Mouse (Mus musculus) heart, embryonic 12.5 days (tissue): Measurements from ENCODE around the gene Pla2r1. TPM values are rescaled to one million over a fixed set of nuclear protein-coding genes. Genes with fewer than 3 reads are reported as not detected.

Experiments
- ATAC-seq: fragments of 200-750 bp; cut with Nextera tagmentation; 2 replicates; pipeline ENCODE4 v1.8.0; 2017; ENCODE audit warnings: moderate TSS enrichment, moderate library complexity; ENCODE audit not compliant: insufficient number of reproducible peaks, low FRiP score
- H3K27ac ChIP-seq: fragments of 300-500 bp; sonication (generic); 2 replicates; pipeline ENCODE4 v1.5.1; 2016; ENCODE audit warnings: mild to moderate bottlenecking, moderate library complexity; ENCODE audit not compliant: poor library complexity, severe bottlenecking
- H3K27me3 ChIP-seq: fragments of 300-500 bp; sonication (generic); replicated peaks from 2 replicates; pipeline ENCODE4 v1.6.1; 2016; ENCODE audit warnings: mild to moderate bottlenecking, moderate library complexity
- H3K36me3 ChIP-seq: fragments of 300-500 bp; sonication (generic); 2 replicates; pipeline ENCODE4 v1.6.1; 2016; ENCODE audit warnings: mild to moderate bottlenecking, moderate library complexity
- H3K4me1 ChIP-seq: fragments of 300-500 bp; sonication (generic); replicated peaks from 2 replicates; pipeline ENCODE4 v1.6.1; 2016; ENCODE audit warnings: mild to moderate bottlenecking
- H3K4me2 ChIP-seq: fragments of 300-500 bp; sonication (generic); 2 replicates; pipeline ENCODE4 v1.6.1; 2016; ENCODE audit warnings: mild to moderate bottlenecking, moderate library complexity
- H3K4me3 ChIP-seq: fragments of 300-500 bp; sonication (generic); 2 replicates; pipeline ENCODE4 v1.5.1; 2016; ENCODE audit warnings: mild to moderate bottlenecking
- H3K9ac ChIP-seq: fragments of 300-500 bp; sonication (generic); 2 replicates; pipeline ENCODE4 v1.6.1; 2016; ENCODE audit warnings: mild to moderate bottlenecking, moderate library complexity
- H3K9me3 ChIP-seq: fragments of 300-500 bp; sonication (generic); replicated peaks from 2 replicates; pipeline ENCODE4 v1.6.1; 2016; ENCODE audit warnings: mild to moderate bottlenecking, moderate library complexity
- WGBS: fragments of 180-500 bp; shearing (Covaris S2); methylation state at CpG from one replicate; pipeline ENCODE4 v1.1.7; 2016; 5-methylcytosine and 5-hydroxymethylcytosine counted together
- polyA plus RNA-seq: library from polyadenylated mRNA; unstranded; fragments of >200 nt; fragmentation: Nextera tagmentation; extraction: Ambion mirVana; gene quantifications from 2 replicates; pipeline ENCODE4 v1.2.1, GENCODE M21; 2016

The Pla2r1 gene
- polyA plus RNA-seq, 1 experiment from 2014 or later: 2.5 TPM

DNA sequence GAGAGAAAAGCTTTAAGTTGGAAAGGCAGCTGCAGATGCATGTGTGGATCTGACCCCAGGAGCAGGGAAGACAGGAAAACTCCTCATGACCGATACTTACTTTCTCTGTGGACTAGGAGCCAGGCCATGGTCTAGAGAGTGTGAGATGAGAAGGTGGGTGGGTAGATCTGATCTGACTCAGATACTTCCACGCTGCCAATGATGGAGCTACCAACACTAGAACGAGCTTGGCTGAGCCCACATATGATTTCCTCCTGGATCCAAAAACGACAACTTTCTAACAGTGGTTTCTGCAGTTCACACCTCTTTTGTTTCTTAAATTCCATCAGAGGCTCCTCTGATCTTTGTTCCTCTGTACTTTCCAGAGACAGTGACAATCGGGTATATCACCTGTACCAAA lies 151.4 kb downstream of the Pla2r1 start:
- H3K27me3 ChIP-seq: no peaks in the 10 kb centered on the region
- WGBS: 59% methylated on average over 5 of the region's 5 CpGs
- no peaks in the 10 kb centered on the region for H3K4me1 ChIP-seq
- ATAC-seq: no peak
- H3K27ac ChIP-seq: no peak overlapping the region
- H3K9me3 ChIP-seq: no peaks in the 10 kb centered on the region; the same call in 1 of the 2 replicates
- no peaks in the 10 kb centered on the region for H3K36me3 ChIP-seq
- no peak overlapping the region for H3K9ac ChIP-seq
- H3K4me2 ChIP-seq: no peak overlapping the region
- H3K4me3 ChIP-seq: no peak overlapping the region

GRCm38 (mm10) chr2:60393786-60394185 lies 159.3 kb downstream of the Pla2r1 start:
- H3K9me3 ChIP-seq: no peaks in the 10 kb centered on the region; the same call in 1 of the 2 replicates
- 63% methylated on average over 6 of the region's 6 CpGs for WGBS
- H3K27ac ChIP-seq: no peak overlapping the region
- H3K9ac ChIP-seq: no peak overlapping the region
- peaks cover 5% of the 10 kb centered on the region for H3K4me1 ChIP-seq
- H3K4me2 ChIP-seq: no peak overlapping the region
- ATAC-seq: no peak
- no peaks in the 10 kb centered on the region for H3K36me3 ChIP-seq
- H3K4me3 ChIP-seq: no peak overlapping the region
- H3K27me3 ChIP-seq: no peaks in the 10 kb centered on the region

GRCm38 (mm10) chr2:60392286-60392685 lies 160.8 kb downstream of the Pla2r1 start:
- Histone ChIP-seq H3K4me3 (no peak overlapping the region), H3K9me3 (no peaks in the 10 kb centered on the region), H3K27ac (no peak overlapping the region), H3K36me3 (no peaks in the 10 kb centered on the region), H3K4me1 (peaks cover 5% of the 10 kb centered on the region), H3K27me3 (no peaks in the 10 kb centered on the region), H3K4me2 (no peak overlapping the region), H3K9ac (no peak overlapping the region)
- ATAC-seq: no peak
- WGBS: 55% methylated on average over 4 of the region's 4 CpGs

DNA sequence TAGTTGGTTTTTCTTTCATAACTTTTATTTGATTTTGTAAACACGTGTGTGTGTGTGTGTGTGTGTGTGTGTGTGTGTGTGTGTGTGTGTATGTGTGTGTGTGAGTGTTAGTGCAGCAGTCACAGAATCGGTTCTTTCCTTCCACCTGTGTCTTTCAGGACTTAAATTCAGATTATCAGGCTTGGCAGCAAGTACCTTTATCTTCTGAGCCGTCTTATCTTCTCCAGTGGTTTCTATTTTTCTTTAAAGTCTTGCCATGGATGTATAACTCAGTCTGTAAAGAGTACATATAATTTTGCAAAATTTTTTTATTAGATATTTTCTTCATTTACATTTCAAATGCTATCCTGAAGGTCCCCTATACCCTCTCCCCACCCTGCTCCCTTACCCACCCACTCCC lies 165.7 kb downstream of the Pla2r1 start:
- WGBS: 42% methylated on average over 3 of the region's 3 CpGs

DNA sequence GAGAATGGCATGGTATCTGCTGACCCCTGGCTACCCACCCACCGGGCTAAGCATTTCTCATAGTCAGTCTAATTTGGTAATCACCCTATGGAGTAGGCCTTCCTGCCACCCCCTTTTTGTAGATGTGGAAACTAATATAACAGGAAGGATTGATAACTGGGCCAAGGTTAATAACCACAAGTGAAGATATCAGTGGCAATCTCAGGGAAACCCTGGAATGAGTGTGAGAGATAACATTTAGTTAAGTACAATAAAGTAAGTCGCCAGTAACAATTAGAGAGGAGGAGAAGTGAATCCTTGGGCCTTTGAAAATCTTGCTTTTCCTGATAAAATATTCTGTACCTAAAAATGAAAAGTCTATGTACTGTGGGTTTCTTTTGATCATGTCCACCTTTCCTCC lies 166.3 kb downstream of the Pla2r1 start:
- Histone ChIP-seq H3K4me3 (no peak overlapping the region), H3K27ac (no peak overlapping the region), H3K9ac (no peak overlapping the region), H3K9me3 (no peaks in the 10 kb centered on the region), H3K4me2 (no peak overlapping the region), H3K4me1 (peaks cover 13% of the 10 kb centered on the region), H3K27me3 (peaks cover 6% of the 10 kb centered on the region), H3K36me3 (no peaks in the 10 kb centered on the region)
- no peak for ATAC-seq
- 63% methylated on average over 2 of the region's 2 CpGs for WGBS

More for the DNA sequence above, 165.7 kb downstream of the Pla2r1 start:
- H3K9ac ChIP-seq: no peak overlapping the region
- no peak overlapping the region for H3K4me3 ChIP-seq
- H3K36me3 ChIP-seq: no peaks in the 10 kb centered on the region
- ATAC-seq: no peak
- peaks cover 11% of the 10 kb centered on the region for H3K4me1 ChIP-seq
- no peak overlapping the region for H3K4me2 ChIP-seq
- H3K27ac ChIP-seq: no peak overlapping the region
- no peaks in the 10 kb centered on the region for H3K9me3 ChIP-seq
- H3K27me3 ChIP-seq: peaks cover 2% of the 10 kb centered on the region

- H3K4me3 ChIP-seq: no peak overlapping the region
- H3K27ac ChIP-seq: no peak overlapping the region
- no peak overlapping the region for H3K9ac ChIP-seq
- no peaks in the 10 kb centered on the region for H3K36me3 ChIP-seq
- H3K9me3 ChIP-seq: no peaks in the 10 kb centered on the region
- peaks cover 8% of the 10 kb centered on the region; the same call in 1 of the 2 replicates for H3K4me1 ChIP-seq
- H3K27me3 ChIP-seq: peaks cover 6% of the 10 kb centered on the region
- no peak overlapping the region for H3K4me2 ChIP-seq
- no peak for ATAC-seq
Observed at GRCm38 (mm10) chr2:60384763-60385085, 168.4 kb downstream of the Pla2r1 start.

GRCm38 (mm10) chr2:60384083-60384762 lies 168.9 kb downstream of the Pla2r1 start:
- H3K4me2 ChIP-seq: no peak overlapping the region
- ATAC-seq: no peak
- no peak overlapping the region for H3K4me3 ChIP-seq
- no peak overlapping the region for H3K27ac ChIP-seq
- H3K36me3 ChIP-seq: no peaks in the 10 kb centered on the region
- H3K9me3 ChIP-seq: no peaks in the 10 kb centered on the region
- WGBS: 45% methylated on average over 7 of the region's 7 CpGs
- H3K27me3 ChIP-seq: peaks cover 6% of the 10 kb centered on the region
- no peak overlapping the region for H3K9ac ChIP-seq
- peaks cover 8% of the 10 kb centered on the region; the same call in 1 of the 2 replicates for H3K4me1 ChIP-seq

- Histone ChIP-seq H3K9ac (peak within 1 kb of the TSS; percentile 70), H3K27me3 (peaks cover 6% of the 10 kb centered on the region), H3K4me3 (peak within 1 kb of the TSS; percentile 60), H3K36me3 (no peaks in the 10 kb centered on the region), H3K9me3 (no peaks in the 10 kb centered on the region), H3K27ac (no peak within 1 kb of the TSS), H3K4me2 (peak within 1 kb of the TSS; percentile 83), H3K4me1 (peaks cover 8% of the 10 kb centered on the region; the same call in 1 of the 2 replicates)
- WGBS: 1% methylated on average over 46 of the region's 46 CpGs
- ATAC-seq: peak; percentile 97
Observed at GRCm38 (mm10) chr2:60382858-60383669, 170.0 kb downstream of the Pla2r1 start, which contains the start of gene Ly75. Gene Ly75 (minus strand): TSS chr2:60383303.

GRCm38 (mm10) chr2:60382346-60382745 lies 170.8 kb downstream of the Pla2r1 start:
- Histone ChIP-seq H3K9ac (no peak overlapping the region), H3K4me3 (peak overlapping the region; percentile 60), H3K27me3 (peaks cover 6% of the 10 kb centered on the region), H3K4me1 (peaks cover 8% of the 10 kb centered on the region; the same call in 1 of the 2 replicates), H3K36me3 (no peaks in the 10 kb centered on the region), H3K4me2 (peak overlapping the region; percentile 83), H3K27ac (no peak overlapping the region), H3K9me3 (no peaks in the 10 kb centered on the region)
- 66% methylated on average over 3 of the region's 3 CpGs for WGBS
- ATAC-seq: no peak

DNA sequence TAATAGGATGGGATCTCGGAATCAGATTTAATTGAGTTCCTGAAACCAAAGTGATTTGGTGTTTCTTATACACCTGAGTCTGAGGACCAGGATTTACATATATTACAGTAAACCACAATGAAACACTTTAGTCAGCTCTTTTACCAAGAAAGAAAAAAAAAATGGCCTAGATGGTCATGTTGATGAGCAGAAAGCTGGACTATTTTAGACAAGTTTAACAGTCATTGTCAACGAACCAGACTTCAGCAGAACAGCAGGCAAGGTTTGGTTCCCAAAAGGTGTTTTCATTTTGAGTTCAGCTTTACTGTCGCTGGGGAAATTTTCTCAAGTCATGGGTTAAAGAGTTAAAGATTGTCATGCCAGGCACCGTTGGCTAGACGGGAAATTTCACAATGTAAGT lies 175.8 kb downstream of the Pla2r1 start:
- H3K4me3 ChIP-seq: no peak overlapping the region
- H3K9ac ChIP-seq: no peak overlapping the region
- no peak for ATAC-seq
- no peak overlapping the region for H3K4me2 ChIP-seq
- H3K27me3 ChIP-seq: peaks cover 3% of the 10 kb centered on the region
- 78% methylated on average over 5 of the region's 5 CpGs for WGBS
- no peak overlapping the region for H3K27ac ChIP-seq
- H3K36me3 ChIP-seq: no peaks in the 10 kb centered on the region
- H3K9me3 ChIP-seq: no peaks in the 10 kb centered on the region
- peaks cover 2% of the 10 kb centered on the region; the same call in 1 of the 2 replicates for H3K4me1 ChIP-seq

DNA sequence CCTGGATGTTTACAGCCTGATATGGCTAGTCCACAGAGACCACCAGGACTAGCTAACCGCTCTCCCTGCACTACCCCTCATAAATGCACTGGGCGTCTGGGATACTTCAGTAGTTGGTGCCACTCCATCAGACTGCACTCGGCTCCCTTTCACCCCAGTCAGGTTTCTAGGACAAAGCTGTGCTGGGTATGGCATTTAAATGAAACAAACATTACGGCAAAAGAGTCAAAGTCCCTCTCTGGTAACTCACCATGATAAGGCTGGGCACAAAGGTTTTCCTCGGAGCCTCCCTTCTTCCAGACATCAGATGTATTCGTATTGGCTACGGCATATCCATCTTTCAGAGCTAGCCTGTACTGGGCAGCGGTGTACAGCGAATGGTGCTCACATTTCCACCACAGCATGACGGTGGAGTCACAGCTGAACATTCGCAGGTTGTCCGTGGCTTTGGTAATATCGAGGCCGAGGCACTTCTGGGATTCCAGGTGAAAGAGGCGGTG lies 177.4 kb downstream of the Pla2r1 start:
- Histone ChIP-seq H3K4me2 (no peak overlapping the region), H3K9ac (no peak overlapping the region), H3K4me1 (no peaks in the 10 kb centered on the region), H3K4me3 (no peak overlapping the region), H3K27me3 (no peaks in the 10 kb centered on the region), H3K9me3 (no peaks in the 10 kb centered on the region), H3K27ac (no peak overlapping the region), H3K36me3 (no peaks in the 10 kb centered on the region)
- no peak for ATAC-seq
- 91% methylated on average over 15 of the region's 15 CpGs for WGBS
